Mouse (Mus musculus) urinary bladder, postnatal 0 days (tissue): ENCODE data around the gene Krt31. TPM values are rescaled to one million over a fixed set of nuclear protein-coding genes. Genes with fewer than 3 reads are reported as not detected.

Source experiments
- polyA plus RNA-seq: library from polyadenylated mRNA; unstranded; fragments of >200 nt; fragmentation: Nextera tagmentation; extraction: Ambion mirVana; gene quantifications from 2 replicates; pipeline ENCODE4 v1.2.1, GENCODE M21; 2015

The Krt31 gene
- polyA plus RNA-seq = not detected in 2 replicates

GRCm38 (mm10) chr11:100050451-100050850 is at the start of gene Krt31:
Gene Krt31, minus strand, starts transcription at chr11:100050551.

GRCm38 (mm10) chr11:100096141-100096540 is 45.8 kb upstream of the Krt31 start, which contains the start of gene Krt35:
Gene Krt35, minus strand, starts transcription at chr11:100096241.

GRCm38 (mm10) chr11:100087861-100088260 is 37.5 kb upstream of the Krt31 start, which contains the start of gene Krt32:
Gene Krt32, minus strand, starts transcription at chr11:100088226.

GRCm38 (mm10) chr11:100041454-100041853 is 8.9 kb downstream of the Krt31 start, which contains the start of gene Krt34:
Gene Krt34, minus strand, starts transcription at chr11:100041554.

GRCm38 (mm10) chr11:100029768-100030167 is 20.6 kb downstream of the Krt31 start, which contains the start of gene Krt33b:
Gene Krt33b, minus strand, starts transcription at chr11:100029868.

GRCm38 (mm10) chr11:100016112-100016511 is 34.2 kb downstream of the Krt31 start, which contains the start of gene Krt33a:
Gene Krt33a, minus strand, starts transcription at chr11:100016212.

Other genes starting within 250 kb of the Krt31 start
- not detected in 2 replicates for gene Gm11554, start 246.1 kb downstream of the Krt31 start, polyA plus RNA-seq
- gene Krtap4-13, start 240.7 kb downstream of the Krt31 start, polyA plus RNA-seq = not detected in 2 replicates
- gene Gm11564, start 234.9 kb downstream of the Krt31 start, polyA plus RNA-seq = not detected in 2 replicates
- gene 2300003K06Rik, start 212.5 kb downstream of the Krt31 start, polyA plus RNA-seq = not detected in 2 replicates
- gene Krtap4-16, start 198.9 kb downstream of the Krt31 start, polyA plus RNA-seq = not detected in 2 replicates
- not detected in 2 replicates for gene Gm11568, start 192.6 kb downstream of the Krt31 start, polyA plus RNA-seq
- gene Gm11559, start 186.1 kb downstream of the Krt31 start, polyA plus RNA-seq = not detected in 2 replicates
- gene Krtap9-1, start 177.2 kb downstream of the Krt31 start, polyA plus RNA-seq = not detected in 2 replicates
- not detected in 2 replicates for gene Gm11567, start 171.4 kb downstream of the Krt31 start, polyA plus RNA-seq
- not detected in 2 replicates for gene Krtap31-1, start 142.6 kb downstream of the Krt31 start, polyA plus RNA-seq
- not detected in 2 replicates for gene Gm11565, start 135.8 kb downstream of the Krt31 start, polyA plus RNA-seq
- gene Krtap31-2, start 114.3 kb downstream of the Krt31 start, polyA plus RNA-seq = not detected in 2 replicates
- gene Krtap9-5, start 102.1 kb downstream of the Krt31 start, polyA plus RNA-seq = not detected in 2 replicates
- gene Krtap29-1, start 71.5 kb downstream of the Krt31 start, polyA plus RNA-seq = not detected in 2 replicates
- gene Krtap16-1, start 64.0 kb downstream of the Krt31 start, polyA plus RNA-seq = not detected in 2 replicates
- not detected in 2 replicates for gene Krtap17-1, start 56.6 kb downstream of the Krt31 start, polyA plus RNA-seq
- 0.12 TPM in 1 of 2 replicates, not detected in the other for gene Krt33a, start 34.3 kb downstream of the Krt31 start, polyA plus RNA-seq
- 0.07 TPM in 1 of 2 replicates, not detected in the other for gene Krt33b, start 20.7 kb downstream of the Krt31 start, polyA plus RNA-seq
- gene Krt34, start 9.0 kb downstream of the Krt31 start, polyA plus RNA-seq = not detected in 2 replicates
- gene Krt32, start 37.7 kb upstream of the Krt31 start, polyA plus RNA-seq = not detected in 2 replicates
- gene Krt35, start 45.7 kb upstream of the Krt31 start, polyA plus RNA-seq = not detected in 2 replicates
- 0.10 and 0.16 TPM in 2 replicates for gene Krt36, start 55.1 kb upstream of the Krt31 start, polyA plus RNA-seq
- 1.4 and 1.9 TPM in 2 replicates for gene Krt13, start 71.0 kb upstream of the Krt31 start, polyA plus RNA-seq
- gene Krt15, start 85.4 kb upstream of the Krt31 start, polyA plus RNA-seq = 795 and 814 TPM in 2 replicates
- gene Krt19, start 98.1 kb upstream of the Krt31 start, polyA plus RNA-seq = 788 and 849 TPM in 2 replicates
- not detected in 2 replicates for gene Krt9, start 142.7 kb upstream of the Krt31 start, polyA plus RNA-seq
- gene Krt14, start 157.0 kb upstream of the Krt31 start, polyA plus RNA-seq = 230 and 251 TPM in 2 replicates
- not detected in 2 replicates for gene Krt16, start 198.4 kb upstream of the Krt31 start, polyA plus RNA-seq
- 4.6 and 5.2 TPM in 2 replicates for gene Krt17, start 210.5 kb upstream of the Krt31 start, polyA plus RNA-seq
- gene Krt42, start 219.3 kb upstream of the Krt31 start, polyA plus RNA-seq = not detected in 2 replicates